Mouse (Mus musculus): ENCODE data around the gene Lama5. TPM values are rescaled to one million over a fixed set of nuclear protein-coding genes. Genes with fewer than 3 reads are reported as not detected.

Lama5 gene
- polyA plus RNA-seq, 2 experiments, result 31.2 to 47.3 TPM

- Histone ChIP-seq H3K4me1 (ENCODE audit: control insufficient read depth, insufficient read depth, low read length) (no peaks in the 10 kb centered on the region), H3K4me3 (replicated peaks; ENCODE audit: low read length) (no peak overlapping the region), H3K27ac (replicated peaks; ENCODE audit: low read depth, low read length) (no peak overlapping the region), H3K36me3 (ENCODE audit: control insufficient read depth, insufficient read depth, low read length) (no peaks in the 10 kb centered on the region), H3K9ac (ENCODE audit: low read depth, low read length, severe bottlenecking) (no peak overlapping the region), H3K27me3 (ENCODE audit: control insufficient read depth, insufficient read depth, low read length) (no peaks in the 10 kb centered on the region), H3K4me2 (replicated peaks; ENCODE audit: low read depth, low read length, severe bottlenecking) (no peak overlapping the region), H3K9me3 (ENCODE audit: control insufficient read depth, low read length) (no peaks in the 10 kb centered on the region)
- no peak for ATAC-seq (ENCODE audit: low FRiP score, low read depth)
- no peak for TF ChIP-seq POLR2A (IDR thresholded peaks at IDR 0.05; ENCODE audit: borderline replicate concordance, extremely low read depth, insufficient read depth, insufficient read length)
- 79% methylated on average over 12 of the region's 12 CpGs for WGBS
- no peak for DNase-seq (ENCODE audit: low spot score)
Measured at GRCm38 (mm10) chr2:180205083-180205955, 20.3 kb downstream of the Lama5 start.

- no peaks in the 10 kb centered on the region for H3K4me1 ChIP-seq (ENCODE audit: control insufficient read depth, insufficient read depth, low read length)
- H3K36me3 ChIP-seq (ENCODE audit: control insufficient read depth, insufficient read depth, low read length), result no peaks in the 10 kb centered on the region
- no peak for TF ChIP-seq POLR2A (IDR thresholded peaks at IDR 0.05; ENCODE audit: borderline replicate concordance, extremely low read depth, insufficient read depth, insufficient read length)
- no peaks in the 10 kb centered on the region for H3K9me3 ChIP-seq (ENCODE audit: control insufficient read depth, low read length)
- 73% methylated on average over 9 of the region's 9 CpGs for WGBS
- H3K27ac ChIP-seq (replicated peaks; ENCODE audit: low read depth, low read length), result no peak overlapping the region
- no peak overlapping the region for H3K4me2 ChIP-seq (replicated peaks; ENCODE audit: low read depth, low read length, severe bottlenecking)
- H3K4me3 ChIP-seq (replicated peaks; ENCODE audit: low read length), result no peak overlapping the region
- H3K27me3 ChIP-seq (ENCODE audit: control insufficient read depth, insufficient read depth, low read length), result no peaks in the 10 kb centered on the region
- ATAC-seq (ENCODE audit: low FRiP score, low read depth) (no peak), DNase-seq (ENCODE audit: low spot score) (no peak)
- no peak overlapping the region for H3K9ac ChIP-seq (ENCODE audit: low read depth, low read length, severe bottlenecking)
Measured at GRCm38 (mm10) chr2:180204501-180204900, 21.2 kb downstream of the Lama5 start.

DNA sequence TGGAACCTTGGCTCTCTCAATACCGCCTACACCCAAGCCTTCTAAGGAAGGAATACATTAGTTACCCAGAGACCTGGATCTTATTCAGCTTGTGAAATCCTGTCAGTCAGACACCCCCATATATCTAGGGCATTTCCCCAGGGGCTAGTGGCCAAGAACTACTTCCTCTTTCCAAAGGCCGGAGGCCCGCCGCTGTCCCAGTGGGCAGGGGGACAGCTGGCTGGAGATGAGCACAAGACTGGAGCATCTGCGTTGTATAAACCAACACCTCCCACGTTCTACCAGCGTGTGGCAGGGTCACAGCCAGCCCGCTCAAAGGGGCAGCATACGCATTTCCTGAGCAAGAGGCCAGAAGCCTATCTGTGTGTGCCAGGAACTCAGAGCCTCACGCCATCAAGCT is 22.9 kb downstream of the Lama5 start:
- Histone ChIP-seq H3K9me3 (ENCODE audit: control insufficient read depth, low read length) (no peaks in the 10 kb centered on the region), H3K27me3 (ENCODE audit: control insufficient read depth, insufficient read depth, low read length) (no peaks in the 10 kb centered on the region), H3K9ac (ENCODE audit: low read depth, low read length, severe bottlenecking) (no peak overlapping the region), H3K36me3 (ENCODE audit: control insufficient read depth, insufficient read depth, low read length) (0 out of 2 replicates have a peak, but pooled peaks cover 3% of the 10 kb centered on the region), H3K27ac (replicated peaks; ENCODE audit: low read depth, low read length) (no peak overlapping the region), H3K4me3 (replicated peaks; ENCODE audit: low read length) (no peak overlapping the region), H3K4me2 (replicated peaks; ENCODE audit: low read depth, low read length, severe bottlenecking) (no peak overlapping the region), H3K4me1 (ENCODE audit: control insufficient read depth, insufficient read depth, low read length) (no peaks in the 10 kb centered on the region)
- 79% methylated on average over 10 of the region's 10 CpGs for WGBS
- DNase-seq (ENCODE audit: low spot score) (no peak), ATAC-seq (ENCODE audit: low FRiP score, low read depth) (no peak)
- TF ChIP-seq POLR2A (IDR thresholded peaks at IDR 0.05; ENCODE audit: borderline replicate concordance, extremely low read depth, insufficient read depth, insufficient read length), result no peak

- H3K4me2 ChIP-seq (replicated peaks; ENCODE audit: low read depth, low read length, severe bottlenecking), result no peak overlapping the region
- 0 out of 2 replicates have a peak, but pooled peaks cover 3% of the 10 kb centered on the region for H3K36me3 ChIP-seq (ENCODE audit: control insufficient read depth, insufficient read depth, low read length)
- no peak overlapping the region for H3K27ac ChIP-seq (replicated peaks; ENCODE audit: low read depth, low read length)
- TF ChIP-seq POLR2A (IDR thresholded peaks at IDR 0.05; ENCODE audit: borderline replicate concordance, extremely low read depth, insufficient read depth, insufficient read length), result no peak
- H3K9ac ChIP-seq (ENCODE audit: low read depth, low read length, severe bottlenecking), result no peak overlapping the region
- DNase-seq (ENCODE audit: low spot score) (no peak), ATAC-seq (ENCODE audit: low FRiP score, low read depth) (no peak)
- 90% methylated on average over 14 of the region's 14 CpGs for WGBS
- no peaks in the 10 kb centered on the region for H3K4me1 ChIP-seq (ENCODE audit: control insufficient read depth, insufficient read depth, low read length)
- no peaks in the 10 kb centered on the region for H3K9me3 ChIP-seq (ENCODE audit: control insufficient read depth, low read length)
- H3K27me3 ChIP-seq (ENCODE audit: control insufficient read depth, insufficient read depth, low read length), result no peaks in the 10 kb centered on the region
- H3K4me3 ChIP-seq (replicated peaks; ENCODE audit: low read length), result no peak overlapping the region
Measured at GRCm38 (mm10) chr2:180202263-180202662, 23.4 kb downstream of the Lama5 start.

DNA sequence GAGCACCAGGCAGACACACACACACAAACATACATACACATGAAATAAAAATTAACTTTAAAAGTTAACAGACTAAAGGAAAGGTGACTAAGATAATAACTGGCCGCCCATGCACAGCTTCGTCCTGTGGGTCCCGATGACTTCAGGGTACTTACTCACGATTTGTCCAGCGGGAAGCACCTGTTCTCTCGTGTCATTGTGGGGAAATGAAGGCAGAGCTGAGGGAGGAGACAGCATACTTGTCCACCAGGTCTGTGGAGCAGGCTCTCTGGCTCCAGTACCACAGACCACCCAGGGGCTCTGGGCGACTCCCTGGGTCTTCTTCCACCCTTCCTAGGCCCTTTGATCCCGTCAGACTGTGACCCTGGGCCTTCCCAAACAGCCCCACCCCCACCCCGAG is 24.4 kb downstream of the Lama5 start:
- Histone ChIP-seq H3K36me3 (ENCODE audit: control insufficient read depth, insufficient read depth, low read length) (0 out of 2 replicates have a peak, but pooled peaks cover 3% of the 10 kb centered on the region), H3K4me1 (ENCODE audit: control insufficient read depth, insufficient read depth, low read length) (no peaks in the 10 kb centered on the region), H3K27me3 (ENCODE audit: control insufficient read depth, insufficient read depth, low read length) (no peaks in the 10 kb centered on the region), H3K9ac (ENCODE audit: low read depth, low read length, severe bottlenecking) (no peak overlapping the region), H3K4me2 (replicated peaks; ENCODE audit: low read depth, low read length, severe bottlenecking) (no peak overlapping the region), H3K9me3 (ENCODE audit: control insufficient read depth, low read length) (no peaks in the 10 kb centered on the region), H3K4me3 (replicated peaks; ENCODE audit: low read length) (no peak overlapping the region), H3K27ac (replicated peaks; ENCODE audit: low read depth, low read length) (no peak overlapping the region)
- no peak for TF ChIP-seq POLR2A (IDR thresholded peaks at IDR 0.05; ENCODE audit: borderline replicate concordance, extremely low read depth, insufficient read depth, insufficient read length)
- ATAC-seq (ENCODE audit: low FRiP score, low read depth), result no peak
- 63% methylated on average over 9 of the region's 9 CpGs for WGBS
- no peak for DNase-seq (ENCODE audit: low spot score)
